Mouse (Mus musculus) ES-Bruce4 (cell line): ENCODE data around the gene Urah. TPM values are rescaled to one million over a fixed set of nuclear protein-coding genes. Genes with fewer than 3 reads are reported as not detected.

Experiments
- H3K27ac ChIP-seq: 2 replicates; pipeline ENCODE4 v1.5.1; 2012; ENCODE audit warnings: low read length, inconsistent platforms; ENCODE audit not compliant: insufficient read depth
- H3K27me3 ChIP-seq: 2 replicates; pipeline ENCODE4 v1.6.1; 2012; ENCODE audit warnings: mild to moderate bottlenecking, low read length, inconsistent platforms; ENCODE audit not compliant: control insufficient read depth, poor library complexity, insufficient read depth, severe bottlenecking
- H3K36me3 ChIP-seq: 2 replicates; pipeline ENCODE4 v1.6.1; 2012; ENCODE audit warnings: inconsistent platforms, mild to moderate bottlenecking, low read length, moderate library complexity; ENCODE audit not compliant: control insufficient read depth, poor library complexity, insufficient read depth, severe bottlenecking
- H3K4me1 ChIP-seq: one replicate; pipeline ENCODE4 v1.8.1; 2011; ENCODE audit warnings: low read length; ENCODE audit not compliant: control insufficient read depth, insufficient read depth
- H3K4me3 ChIP-seq: 2 replicates; pipeline ENCODE4 v1.5.1; 2011; ENCODE audit warnings: low read depth, mild to moderate bottlenecking, low read length
- H3K9ac ChIP-seq: 2 replicates; pipeline ENCODE4 v1.6.1; 2012; ENCODE audit warnings: low read depth, mild to moderate bottlenecking, inconsistent platforms; ENCODE audit not compliant: poor library complexity, severe bottlenecking
- H3K9me3 ChIP-seq: replicated peaks from 2 replicates; pipeline ENCODE4 v1.6.1; 2012; ENCODE audit warnings: mild to moderate bottlenecking, low read length, inconsistent platforms; ENCODE audit not compliant: control insufficient read depth, poor library complexity, insufficient read depth, severe bottlenecking
- CTCF ChIP-seq: IDR thresholded peaks from one replicate; pipeline ENCODE4 v1.8.1; 2011; ENCODE audit warnings: low read depth, low read length
- EP300 ChIP-seq: IDR thresholded peaks from 2 replicates; pipeline ENCODE4 v1.6.1; 2011; ENCODE audit warnings: low read depth, low read length; ENCODE audit not compliant: insufficient read depth
- POLR2A ChIP-seq: IDR thresholded peaks from one replicate; pipeline ENCODE4 v1.8.1; 2011; ENCODE audit warnings: low read length; ENCODE audit not compliant: insufficient read depth
- polyA plus RNA-seq: library from polyadenylated mRNA; stranded (reverse); fragments of >200 nt; gene quantifications from 2 replicates; pipeline ENCODE4 v1.2.4, GENCODE M21; 2011; ENCODE audit warnings: low read depth; ENCODE audit not compliant: missing spikeins, insufficient read depth, insufficient read length

Gene Urah
- polyA plus RNA-seq, 1 experiment = 15.2 TPM

GRCm38 (mm10) chr7:140857550-140858505 lies 23.0 kb downstream of the Urah start, which contains the start of gene Bet1l:
Gene Bet1l (minus strand): TSS chr7:140857577.
- Histone ChIP-seq H3K9me3 (no peaks in the 10 kb centered on the region), H3K36me3 (peaks cover 41% of the 10 kb centered on the region), H3K27ac (peak within 1 kb of the TSS; percentile 20), H3K27me3 (no peaks in the 10 kb centered on the region), H3K4me1 (peaks cover 3% of the 10 kb centered on the region), H3K4me3 (peak within 1 kb of the TSS; percentile 84), H3K9ac (peak within 1 kb of the TSS; percentile 85)
- TF ChIP-seq EP300 = no peak
- no peak for TF ChIP-seq POLR2A
- TF ChIP-seq CTCF = no peak

DNA sequence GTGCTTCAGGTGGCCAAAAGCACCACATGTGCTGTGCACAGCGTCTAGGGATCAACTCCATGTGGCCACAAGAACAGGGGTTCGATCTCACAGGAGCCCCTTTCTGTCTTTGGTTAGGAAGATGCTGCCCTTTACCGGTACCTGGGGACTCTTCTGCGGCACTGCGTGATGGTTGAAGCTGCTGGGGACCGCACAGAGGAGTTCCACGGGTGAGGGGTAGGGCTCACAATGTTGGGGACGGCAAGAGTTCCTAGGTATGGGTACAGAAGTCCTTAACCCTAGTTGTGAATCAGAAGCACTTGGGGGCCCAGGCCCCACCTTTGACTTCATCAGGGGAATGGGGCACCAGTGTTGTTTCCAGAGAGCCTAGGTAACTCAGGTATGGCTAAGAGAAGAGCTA lies 23.9 kb downstream of the Urah start:
- peak overlapping the region; percentile 84 for H3K4me3 ChIP-seq
- peaks cover 46% of the 10 kb centered on the region for H3K36me3 ChIP-seq
- peaks cover 3% of the 10 kb centered on the region for H3K4me1 ChIP-seq
- H3K27me3 ChIP-seq = no peaks in the 10 kb centered on the region
- no peak overlapping the region for H3K27ac ChIP-seq
- H3K9me3 ChIP-seq = no peaks in the 10 kb centered on the region
- no peak for TF ChIP-seq CTCF
- no peak for TF ChIP-seq EP300
- no peak for TF ChIP-seq POLR2A
- no peak overlapping the region for H3K9ac ChIP-seq

DNA sequence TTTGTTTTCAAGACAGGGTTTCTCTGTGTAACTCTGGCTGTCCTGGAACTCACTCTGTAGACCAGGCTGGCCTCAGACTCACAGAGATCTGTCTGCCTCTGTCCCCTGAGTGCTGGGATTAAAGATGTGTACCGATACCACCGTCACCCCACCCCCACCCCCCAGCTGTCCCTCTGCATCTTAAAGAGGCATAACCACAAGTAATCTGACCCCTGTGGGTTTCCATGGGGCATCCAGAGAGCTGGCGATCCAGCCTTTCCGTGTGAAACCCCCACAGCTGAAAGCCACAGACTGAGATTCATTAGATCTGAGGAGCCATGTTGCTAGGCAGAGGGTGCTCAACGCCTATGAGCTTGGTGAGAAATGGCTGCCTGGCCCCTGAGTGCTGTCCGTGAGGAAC lies 25.2 kb downstream of the Urah start:
- Histone ChIP-seq H3K27ac (no peak overlapping the region), H3K4me1 (peaks cover 3% of the 10 kb centered on the region), H3K4me3 (no peak overlapping the region), H3K9me3 (no peaks in the 10 kb centered on the region), H3K27me3 (no peaks in the 10 kb centered on the region), H3K36me3 (peaks cover 39% of the 10 kb centered on the region), H3K9ac (no peak overlapping the region)
- TF ChIP-seq EP300 (no peak), CTCF (no peak), POLR2A (no peak)

DNA sequence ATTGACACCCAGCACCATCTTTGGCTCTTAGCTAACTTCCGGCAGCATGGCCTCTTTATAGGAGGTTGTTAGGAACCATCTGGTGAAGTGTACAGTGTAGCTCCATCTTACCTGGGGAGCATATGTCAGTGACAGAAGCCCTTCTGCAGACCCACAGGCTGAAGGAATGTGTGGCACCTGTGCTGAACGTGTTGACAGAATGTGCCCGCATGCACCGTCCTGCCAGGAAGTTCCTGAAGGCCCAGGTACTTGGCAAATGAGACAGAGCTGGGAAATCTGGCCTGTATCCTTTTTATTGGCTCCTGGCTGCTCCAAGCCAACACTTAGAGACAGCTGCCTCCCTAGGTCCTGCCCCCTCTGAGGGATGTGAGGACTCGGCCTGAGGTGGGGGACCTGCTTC lies 25.9 kb downstream of the Urah start:
- no peak overlapping the region for H3K27ac ChIP-seq
- peaks cover 39% of the 10 kb centered on the region for H3K36me3 ChIP-seq
- H3K4me3 ChIP-seq = no peak overlapping the region
- no peak for TF ChIP-seq EP300
- TF ChIP-seq CTCF = no peak
- TF ChIP-seq POLR2A = no peak
- no peaks in the 10 kb centered on the region for H3K9me3 ChIP-seq
- no peak overlapping the region for H3K9ac ChIP-seq
- H3K4me1 ChIP-seq = peaks cover 3% of the 10 kb centered on the region
- no peaks in the 10 kb centered on the region for H3K27me3 ChIP-seq

DNA sequence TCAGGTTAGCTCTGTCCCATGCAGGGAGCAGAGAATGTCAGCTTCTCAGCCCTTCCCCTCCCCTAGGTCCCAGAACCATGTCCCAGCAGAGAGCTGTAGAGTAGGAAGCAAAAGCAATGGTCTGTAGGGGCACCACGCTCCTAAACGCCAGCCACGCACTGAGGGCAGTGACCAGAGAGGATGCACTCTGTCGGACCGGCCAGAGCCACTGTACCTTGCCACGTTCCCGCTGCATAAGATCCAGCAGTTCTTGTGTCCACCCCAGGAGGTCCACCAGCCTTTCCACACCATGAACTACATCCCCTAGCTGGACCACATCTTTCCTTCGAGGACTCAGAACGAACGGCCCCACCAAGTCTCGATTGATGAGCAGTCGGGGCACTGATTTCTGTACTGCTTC lies 29.9 kb downstream of the Urah start:
- Histone ChIP-seq H3K27ac (no peak overlapping the region), H3K9me3 (no peaks in the 10 kb centered on the region), H3K9ac (no peak overlapping the region), H3K4me3 (no peak overlapping the region), H3K4me1 (no peaks in the 10 kb centered on the region), H3K27me3 (no peaks in the 10 kb centered on the region), H3K36me3 (peaks cover 37% of the 10 kb centered on the region)
- TF ChIP-seq POLR2A (no peak), EP300 (no peak), CTCF (no peak)

DNA sequence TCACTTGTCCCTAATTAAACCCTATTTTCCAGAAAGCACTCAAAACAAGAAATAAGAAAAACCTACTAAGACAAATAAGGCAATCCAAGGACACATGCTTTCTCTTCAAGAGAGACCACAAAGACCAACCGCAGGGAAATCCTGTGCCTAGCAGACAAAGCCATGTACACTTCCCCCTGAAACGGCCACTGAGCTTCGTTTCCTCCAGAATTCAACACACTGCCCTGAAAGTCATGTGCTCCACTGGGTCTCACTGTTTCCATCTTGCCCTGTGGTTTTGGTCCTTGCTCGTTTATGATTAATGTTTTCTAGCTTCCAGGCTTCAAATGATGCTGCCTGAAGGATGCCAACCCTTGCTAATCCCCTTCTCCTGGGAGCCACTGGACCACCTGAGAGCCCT lies 39.4 kb downstream of the Urah start:
- no peak overlapping the region for H3K4me3 ChIP-seq
- H3K4me1 ChIP-seq = no peaks in the 10 kb centered on the region
- H3K27me3 ChIP-seq = no peaks in the 10 kb centered on the region
- no peaks in the 10 kb centered on the region; the same call in 1 of the 2 replicates for H3K36me3 ChIP-seq
- TF ChIP-seq EP300 (no peak), CTCF (no peak), POLR2A (no peak)
- no peak overlapping the region for H3K9ac ChIP-seq
- no peak overlapping the region for H3K27ac ChIP-seq
- no peaks in the 10 kb centered on the region for H3K9me3 ChIP-seq
